Mouse (Mus musculus) right cerebral cortex, postnatal 14 days (tissue): ENCODE data around the gene Rtbdn.
A peak's percentile ranks its signal among the peaks of the same experiment; 100 is the strongest.

Experiments
- DNase-seq: peaks from one replicate; pipeline ENCODE4 v3.0.0; 2022

The Rtbdn gene

GRCm38 (mm10) chr8:84965731-84966291 is 19.0 kb downstream of the Rtbdn start:
- DNase-seq: peak; percentile 93

GRCm38 (mm10) chr8:84966603-84967002 is 19.8 kb downstream of the Rtbdn start:
- no peak for DNase-seq

GRCm38 (mm10) chr8:84967532-84968304 is 20.9 kb downstream of the Rtbdn start:
- no peak for DNase-seq

DNA sequence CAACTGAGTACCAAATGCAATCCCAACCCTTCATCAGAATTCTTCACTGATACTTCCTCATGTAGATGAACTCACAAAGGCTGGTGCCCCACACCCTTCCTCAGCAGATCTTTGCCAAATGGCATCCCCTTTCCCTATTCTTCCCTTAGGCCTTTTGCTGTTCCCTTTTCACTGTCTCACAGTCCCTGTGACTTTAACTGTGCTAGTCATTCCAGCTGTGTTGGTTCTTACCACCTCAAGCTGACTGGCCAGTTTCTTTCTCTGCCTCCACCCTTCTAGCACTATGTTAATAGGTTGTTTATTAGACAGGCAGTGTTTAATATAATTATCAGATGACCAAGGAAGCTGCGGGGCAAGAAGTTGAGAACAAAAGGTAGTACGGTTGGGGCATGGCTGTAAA is 21.9 kb downstream of the Rtbdn start:
- DNase-seq: no peak

DNA sequence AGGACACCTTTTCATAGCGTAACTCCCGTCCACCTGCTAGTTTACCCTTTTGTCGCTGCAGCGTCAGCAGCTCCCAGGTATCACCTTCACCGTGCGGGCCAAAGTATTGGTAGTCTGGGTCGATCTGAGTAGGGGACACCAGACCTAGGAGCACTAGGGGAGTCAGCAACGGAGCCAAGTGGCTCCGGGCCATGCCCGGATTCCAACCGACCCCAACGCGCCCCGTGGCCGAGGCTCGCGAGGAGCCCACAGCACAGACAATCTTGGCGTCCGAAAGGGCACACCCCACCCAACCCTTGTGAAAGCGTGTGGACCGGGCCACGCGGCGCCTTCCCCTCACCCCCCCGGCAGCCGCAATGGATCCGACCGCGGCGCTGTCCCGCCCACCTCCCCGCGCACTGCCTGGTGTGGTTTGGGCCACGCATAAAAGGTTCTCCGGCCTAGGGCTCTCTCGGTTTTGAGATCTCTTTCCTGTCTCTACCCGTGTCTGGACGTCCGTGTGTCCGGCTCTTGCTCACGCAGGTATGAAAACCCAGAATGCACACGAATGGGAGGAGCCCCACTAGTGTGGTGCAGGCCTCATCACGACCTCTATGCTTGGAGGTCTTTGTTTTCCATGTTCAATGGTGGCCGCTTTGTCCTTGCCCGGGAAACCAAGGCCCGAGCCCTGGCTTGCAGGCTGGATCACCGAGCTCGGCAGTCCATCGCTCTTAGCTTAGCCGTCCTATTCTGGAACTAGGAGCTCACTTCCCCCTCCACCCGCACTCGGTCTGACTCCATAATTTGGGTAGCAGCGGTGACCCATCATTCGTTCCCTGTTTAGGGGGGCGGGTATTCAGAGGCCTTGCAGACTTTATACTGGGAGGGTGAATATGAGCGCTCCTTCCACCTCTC is 22.7 kb downstream of the Rtbdn start, which contains the start of the genes Gm49661, Prdx2 and Rnaseh2a:
Gm49661 (minus strand) TSS at position 193 of the 894 bp plus-strand sequence.
Prdx2 (plus strand) TSS at position 347 of the 894 bp plus-strand sequence.
Rnaseh2a (minus strand) TSS at position 527 of the 894 bp plus-strand sequence.
- DNase-seq: peak; percentile 73

DNA sequence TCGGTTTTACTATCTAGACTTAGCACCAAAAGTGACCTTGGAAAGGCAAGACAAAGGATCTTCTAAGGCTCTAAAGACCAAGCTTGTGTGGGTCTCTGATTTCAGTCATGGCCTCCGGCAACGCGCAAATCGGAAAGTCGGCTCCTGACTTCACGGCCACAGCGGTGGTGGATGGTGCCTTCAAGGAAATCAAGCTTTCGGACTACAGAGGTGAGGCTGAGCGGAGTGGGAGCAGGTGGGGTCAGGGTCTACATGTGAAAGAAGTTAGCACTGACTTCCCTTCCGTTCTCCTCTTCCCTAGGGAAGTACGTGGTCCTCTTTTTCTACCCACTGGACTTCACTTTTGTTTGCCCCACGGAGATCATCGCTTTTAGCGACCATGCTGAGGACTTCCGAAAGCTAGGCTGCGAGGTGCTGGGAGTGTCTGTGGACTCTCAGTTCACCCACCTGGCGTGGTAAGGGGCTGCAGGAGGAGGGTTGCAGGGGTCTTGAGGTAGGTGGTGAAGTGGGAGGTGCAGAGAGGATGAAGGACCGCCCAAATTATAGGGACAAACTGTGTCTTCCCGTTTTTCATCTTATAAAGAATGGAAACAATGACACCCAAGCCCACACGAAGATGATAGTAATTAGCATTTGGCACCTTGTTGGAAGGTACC is 23.5 kb downstream of the Rtbdn start:
- DNase-seq: no peak

- DNase-seq: no peak
These were observed 24.1 kb downstream of the Rtbdn start for GRCm38 (mm10) chr8:84970913-84971312.

GRCm38 (mm10) chr8:84973079-84973478 is 26.3 kb downstream of the Rtbdn start:
- DNase-seq: no peak

GRCm38 (mm10) chr8:84973803-84974542 is 27.2 kb downstream of the Rtbdn start:
- DNase-seq: no peak

GRCm38 (mm10) chr8:84974543-84975142 is 27.9 kb downstream of the Rtbdn start:
- DNase-seq: no peak

GRCm38 (mm10) chr8:84975434-84975833 is 28.6 kb downstream of the Rtbdn start:
- peak; percentile 65 for DNase-seq

- peak; percentile 96 for DNase-seq
These were observed 29.4 kb downstream of the Rtbdn start for GRCm38 (mm10) chr8:84976031-84976762.

- DNase-seq: no peak
These were observed 30.1 kb downstream of the Rtbdn start for GRCm38 (mm10) chr8:84976763-84977434.

- DNase-seq: peak; percentile 70
These were observed 30.9 kb downstream of the Rtbdn start for GRCm38 (mm10) chr8:84977435-84978247.

- peak; percentile 91 for DNase-seq
These were observed 31.6 kb downstream of the Rtbdn start, which contains the start of gene Junb for GRCm38 (mm10) chr8:84978248-84978940. Junb (minus strand) TSS chr8:84978718.

DNA sequence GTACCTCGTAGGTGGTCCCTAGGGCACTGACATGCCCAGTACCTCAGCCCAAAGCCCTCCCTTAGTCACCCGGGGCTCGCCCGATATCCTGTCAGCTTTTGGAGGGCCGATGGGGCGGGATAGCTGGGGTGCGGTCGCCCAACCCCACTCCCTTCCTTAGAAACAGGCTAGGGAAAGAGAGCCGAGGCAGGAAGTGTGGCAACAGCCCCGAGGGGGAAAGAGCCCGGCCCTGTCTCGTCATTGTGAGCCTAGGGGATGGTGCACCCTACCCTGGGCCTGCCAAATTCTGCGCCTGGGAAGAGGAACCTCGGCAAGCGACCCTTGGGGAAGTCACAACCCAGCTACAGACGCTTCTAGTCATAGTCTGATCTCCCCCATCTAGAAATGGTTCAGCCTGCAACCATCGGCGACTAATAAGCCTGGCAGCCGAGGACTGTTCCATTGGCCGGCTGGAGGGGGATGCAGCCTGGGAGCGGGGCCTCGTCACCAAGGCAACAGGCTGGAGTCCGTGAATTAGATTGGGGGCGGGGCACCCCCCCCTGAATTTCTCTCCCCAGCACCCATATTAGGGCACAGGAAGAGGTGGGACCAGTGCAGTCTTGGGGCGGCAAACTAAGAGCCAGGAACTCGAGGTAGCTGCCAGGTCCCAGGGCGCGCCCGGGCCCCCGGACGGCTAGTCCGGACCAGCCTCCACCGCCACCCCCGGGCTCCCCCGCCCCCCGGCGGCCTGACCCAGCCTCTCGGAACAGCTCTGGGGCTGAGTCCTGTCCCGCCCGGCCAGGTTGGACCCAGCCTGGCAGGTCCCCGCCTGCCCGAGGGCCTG is 33.0 kb downstream of the Rtbdn start:
- DNase-seq: peak; percentile 91

DNA sequence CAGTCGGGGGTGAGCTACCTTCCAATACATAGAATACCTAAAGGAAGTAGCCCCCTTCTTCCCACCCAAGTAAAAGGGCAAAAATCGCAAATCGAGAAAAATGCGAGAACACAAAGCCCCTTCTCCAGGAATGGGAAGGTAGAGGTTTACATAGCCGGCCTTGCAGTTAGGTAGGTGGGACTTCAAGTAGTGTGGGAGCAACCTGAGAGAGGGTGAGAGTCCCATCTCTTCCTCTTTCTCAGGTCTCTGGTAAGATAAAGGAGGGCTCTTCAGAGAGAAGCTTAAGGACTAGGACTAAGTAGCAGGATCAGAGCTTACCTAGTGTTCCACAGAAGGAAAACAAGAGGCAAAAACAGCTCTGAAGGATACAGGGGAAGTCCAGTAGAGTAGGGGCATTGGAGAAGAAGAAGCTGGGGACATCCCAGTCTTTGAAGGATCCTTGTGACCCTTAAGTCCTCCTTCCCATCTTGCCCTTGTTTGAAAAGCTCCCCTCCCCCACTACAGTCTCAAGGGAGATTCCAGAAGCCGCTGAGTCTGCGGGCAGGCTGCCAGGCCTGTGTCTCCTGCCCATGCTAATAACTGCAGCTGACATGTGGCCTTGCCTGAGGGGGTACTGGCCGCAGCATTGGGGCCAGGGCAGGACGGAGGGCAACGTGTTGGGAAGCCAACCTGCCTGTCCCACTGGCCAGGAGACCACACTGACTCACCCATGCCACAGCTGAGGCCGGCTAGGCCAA is 34.0 kb downstream of the Rtbdn start:
- peak; percentile 76 for DNase-seq
